Mouse (Mus musculus): ENCODE results near the gene Fstl4.

GRCm38 (mm10) chr11:53182858-53183257 lies 418.4 kb downstream of the Fstl4 start:
- TF ChIP-seq ZMIZ1 (IDR thresholded peaks at IDR 0.05; ENCODE audit: low read depth, low read length) = no peak
- no peak for TF ChIP-seq GATA1 (IDR thresholded peaks at IDR 0.05; ENCODE audit: low read depth, low read length)

Data from MEL (cell line).